Mouse (Mus musculus) limb, embryonic 10.5 days (tissue): Measurements from ENCODE around the gene Acly. TPM values are rescaled to one million over a fixed set of nuclear protein-coding genes. Genes with fewer than 3 reads are reported as not detected.

ENCODE experiments used
- DNase-seq: peaks from one replicate; pipeline ENCODE4 v3.0.0-alpha.2; 2017; ENCODE audit warnings: low spot score
- H3K27ac ChIP-seq: fragments of 300-500 bp; sonication (generic); 2 replicates; pipeline ENCODE4 v1.5.1; 2016; ENCODE audit warnings: mild to moderate bottlenecking
- H3K27me3 ChIP-seq: fragments of 300-500 bp; sonication (generic); 2 replicates; pipeline ENCODE4 v1.6.1; 2016; ENCODE audit warnings: low read depth, mild to moderate bottlenecking; ENCODE audit not compliant: poor library complexity, severe bottlenecking
- H3K36me3 ChIP-seq: fragments of 300-500 bp; sonication (generic); 2 replicates; pipeline ENCODE4 v1.6.1; 2016; ENCODE audit warnings: mild to moderate bottlenecking, moderate library complexity
- H3K4me1 ChIP-seq: fragments of 300-500 bp; sonication (generic); 2 replicates; pipeline ENCODE4 v1.6.1; 2016
- H3K4me3 ChIP-seq: fragments of 300-500 bp; sonication (generic); 2 replicates; pipeline ENCODE4 v1.5.1; 2016; ENCODE audit warnings: mild to moderate bottlenecking, moderate library complexity
- H3K9me3 ChIP-seq: fragments of 300-500 bp; sonication (generic); replicated peaks from 2 replicates; pipeline ENCODE4 v1.6.1; 2016; ENCODE audit warnings: mild to moderate bottlenecking
- WGBS: fragments of 180-500 bp; shearing (Covaris S2); methylation state at CpG from one replicate; pipeline ENCODE4 v1.1.7; 2016; 5-methylcytosine and 5-hydroxymethylcytosine counted together
- polyA plus RNA-seq: library from polyadenylated mRNA; unstranded; fragments of >200 nt; fragmentation: Nextera tagmentation; extraction: Ambion mirVana; gene quantifications from 2 replicates; pipeline ENCODE4 v1.2.1, GENCODE M21; 2016

Gene Acly
- 260 and 263 TPM in 2 replicates for polyA plus RNA-seq

DNA sequence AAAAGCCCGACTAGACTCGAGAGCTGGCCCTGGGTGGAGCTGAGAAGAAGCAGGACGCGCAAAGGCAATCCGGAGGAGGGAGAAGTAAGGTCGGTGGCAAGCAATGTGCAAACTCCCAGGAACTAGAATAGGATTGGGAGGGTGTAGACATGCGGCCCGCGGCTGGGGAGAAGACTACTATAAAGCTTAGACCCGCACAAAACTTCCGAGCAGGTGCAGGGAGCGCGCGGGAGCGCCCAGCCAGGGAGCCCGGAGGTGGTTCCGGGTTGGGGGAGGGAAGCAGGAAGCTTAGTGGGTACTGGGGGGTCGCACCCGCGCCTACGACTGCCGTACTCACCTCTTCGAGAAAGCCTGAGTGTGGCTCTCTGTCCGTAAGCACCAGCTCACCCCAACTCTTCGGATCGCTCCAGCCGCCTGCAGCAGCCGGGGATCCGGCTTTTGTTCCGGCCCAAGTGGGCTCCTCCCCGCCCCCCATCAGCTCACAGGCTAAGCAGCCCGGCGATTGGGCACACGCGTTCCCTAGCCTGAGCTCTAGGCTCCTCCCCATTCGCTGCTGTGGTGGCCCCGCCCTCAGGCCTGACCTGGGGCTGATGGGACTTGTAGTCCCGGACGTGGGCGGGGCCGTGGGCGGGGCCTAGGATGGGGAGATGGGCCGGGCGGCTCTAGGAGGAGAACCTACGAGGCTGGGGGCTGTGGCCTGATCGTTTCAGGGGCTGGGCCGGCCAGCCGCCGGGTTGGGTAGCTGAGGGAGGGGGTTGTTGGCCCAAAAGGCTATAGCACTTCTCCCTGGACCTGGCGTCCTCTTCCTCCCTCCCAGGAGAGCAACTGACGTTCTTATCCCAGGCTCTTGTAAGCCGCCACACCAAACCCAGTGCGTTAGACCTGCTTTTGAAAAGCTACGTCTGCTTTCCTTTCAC lies at the start of gene Acly:
Acly (minus strand) TSS at position 543 of the 917 bp plus-strand sequence.
- Histone ChIP-seq H3K27me3 (no peaks in the 10 kb centered on the region), H3K4me3 (peak within 1 kb of the TSS; percentile 82), H3K27ac (peak within 1 kb of the TSS; percentile 97), H3K36me3 (peaks cover 28% of the 10 kb centered on the region), H3K9me3 (no peaks in the 10 kb centered on the region), H3K4me1 (peaks cover 38% of the 10 kb centered on the region)
- peak; percentile 100 for DNase-seq
- WGBS = under 1% methylated on average over 54 of the region's 54 CpGs

GRCm38 (mm10) chr11:100576256-100576655 lies 48.5 kb upstream of the Acly start:
- Histone ChIP-seq H3K27me3 (peaks cover 24% of the 10 kb centered on the region), H3K4me1 (peaks cover 21% of the 10 kb centered on the region), H3K9me3 (no peaks in the 10 kb centered on the region), H3K27ac (no peak overlapping the region), H3K36me3 (peaks cover 46% of the 10 kb centered on the region), H3K4me3 (0 out of 2 replicates have a peak overlapping the region, but pooled peaks have one; percentile 79)
- no peak for DNase-seq
- WGBS = 71% methylated on average over 21 of the region's 21 CpGs

DNA sequence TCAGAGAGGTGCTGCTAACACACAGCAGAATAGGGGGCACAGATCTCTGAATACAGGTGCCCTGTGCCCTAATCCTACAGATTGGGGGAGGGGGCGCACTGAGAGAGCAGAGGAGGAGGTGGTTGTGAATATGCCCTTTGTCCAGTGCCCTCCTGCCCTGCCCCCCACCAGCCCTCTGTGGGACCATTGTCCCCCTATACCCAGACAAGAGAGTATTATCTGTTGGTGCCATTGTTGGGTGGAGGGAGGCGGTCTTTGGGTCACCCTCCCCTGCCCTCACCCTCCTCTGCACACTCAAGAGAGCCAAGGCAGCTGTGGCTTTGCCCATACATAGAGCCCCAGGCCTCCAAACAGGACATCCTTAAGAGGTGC lies 47.7 kb upstream of the Acly start:
- H3K27ac ChIP-seq = peak overlapping the region; percentile 87; the same call in 1 of the 2 replicates
- H3K36me3 ChIP-seq = peaks cover 38% of the 10 kb centered on the region
- H3K4me1 ChIP-seq = peaks cover 29% of the 10 kb centered on the region
- DNase-seq = no peak
- peak overlapping the region; percentile 79 for H3K4me3 ChIP-seq
- peaks cover 32% of the 10 kb centered on the region for H3K27me3 ChIP-seq
- WGBS = 60% methylated on average over 2 of the region's 2 CpGs
- H3K9me3 ChIP-seq = no peaks in the 10 kb centered on the region

DNA sequence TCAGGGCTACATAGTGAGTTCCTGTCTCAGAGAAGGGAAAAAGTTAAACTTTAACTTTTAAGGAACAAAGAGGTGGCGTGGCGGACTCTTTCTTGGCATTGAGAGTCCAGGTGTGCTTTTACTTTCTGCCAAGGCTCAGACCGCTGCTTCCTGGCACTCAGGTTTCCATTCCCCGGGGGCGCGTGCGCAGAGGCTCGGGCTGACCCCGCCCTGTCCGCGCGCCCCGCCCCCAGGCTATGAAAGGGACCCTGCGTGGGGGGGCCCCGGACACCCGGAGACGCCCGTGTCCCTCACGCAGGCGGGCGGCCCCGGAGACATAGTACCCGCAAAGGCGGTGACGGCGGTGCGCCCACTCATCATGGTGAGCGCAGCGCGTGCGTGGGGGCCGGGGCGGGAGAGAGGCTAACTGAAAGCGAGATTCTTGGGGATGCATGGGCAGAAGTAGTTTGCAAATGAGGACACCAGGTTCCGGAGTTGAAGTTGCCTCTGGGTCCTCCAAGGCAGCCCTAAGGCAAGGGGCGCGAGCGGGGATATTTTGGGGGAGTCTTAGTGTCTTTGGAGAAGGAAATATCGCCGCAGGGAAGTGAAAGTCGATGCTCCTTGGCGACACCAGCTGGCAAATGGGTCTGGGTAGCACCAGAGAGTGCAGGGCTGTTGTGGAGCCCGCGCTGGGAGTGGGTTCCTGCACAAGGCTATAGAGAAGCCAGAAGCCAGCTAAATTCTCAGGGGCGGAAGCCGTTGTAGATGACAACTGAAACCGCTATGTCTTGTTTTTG lies 47.1 kb upstream of the Acly start, which contains the start of gene Cnp:
Cnp (plus strand) TSS at position 197 of the 776 bp plus-strand sequence.
- Histone ChIP-seq H3K4me3 (peak within 1 kb of the TSS; percentile 79), H3K9me3 (no peaks in the 10 kb centered on the region), H3K4me1 (peaks cover 32% of the 10 kb centered on the region), H3K27ac (peak within 1 kb of the TSS; percentile 87), H3K27me3 (peaks cover 33% of the 10 kb centered on the region), H3K36me3 (peaks cover 33% of the 10 kb centered on the region)
- DNase-seq = peak; percentile 83
- WGBS = 3% methylated on average over 46 of the region's 47 CpGs

- peak overlapping the region; percentile 79 for H3K4me3 ChIP-seq
- WGBS = 94% methylated on average over 3 of the region's 3 CpGs
- H3K27me3 ChIP-seq = peaks cover 33% of the 10 kb centered on the region
- no peaks in the 10 kb centered on the region for H3K9me3 ChIP-seq
- H3K27ac ChIP-seq = peak overlapping the region; percentile 87
- no peak for DNase-seq
- peaks cover 32% of the 10 kb centered on the region for H3K4me1 ChIP-seq
- H3K36me3 ChIP-seq = peaks cover 26% of the 10 kb centered on the region
Measured at GRCm38 (mm10) chr11:100574188-100574587, 46.4 kb upstream of the Acly start.

DNA sequence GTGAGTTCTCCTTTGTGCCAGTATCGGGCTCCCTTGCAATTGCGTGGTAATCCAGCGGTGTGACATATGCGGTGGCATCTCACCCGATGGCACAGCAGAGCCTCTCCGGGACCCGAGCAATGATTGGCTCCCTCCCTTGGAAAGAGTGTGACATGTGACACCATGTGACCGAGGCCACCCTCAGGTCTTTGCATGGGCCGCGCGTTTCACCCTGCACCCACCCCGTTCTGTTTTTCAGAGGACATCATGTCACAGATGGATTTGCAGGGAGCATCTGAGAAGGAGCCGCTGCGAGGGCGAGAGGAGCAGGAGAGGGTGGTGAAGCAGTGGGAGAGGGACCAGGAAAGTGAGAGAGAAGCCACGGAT lies 43.4 kb upstream of the Acly start:
- DNase-seq = no peak
- Histone ChIP-seq H3K36me3 (no peaks in the 10 kb centered on the region), H3K4me1 (peaks cover 34% of the 10 kb centered on the region), H3K9me3 (no peaks in the 10 kb centered on the region), H3K27ac (no peak overlapping the region), H3K4me3 (peak overlapping the region; percentile 28), H3K27me3 (peaks cover 30% of the 10 kb centered on the region)
- 9% methylated on average over 16 of the region's 16 CpGs for WGBS

DNA sequence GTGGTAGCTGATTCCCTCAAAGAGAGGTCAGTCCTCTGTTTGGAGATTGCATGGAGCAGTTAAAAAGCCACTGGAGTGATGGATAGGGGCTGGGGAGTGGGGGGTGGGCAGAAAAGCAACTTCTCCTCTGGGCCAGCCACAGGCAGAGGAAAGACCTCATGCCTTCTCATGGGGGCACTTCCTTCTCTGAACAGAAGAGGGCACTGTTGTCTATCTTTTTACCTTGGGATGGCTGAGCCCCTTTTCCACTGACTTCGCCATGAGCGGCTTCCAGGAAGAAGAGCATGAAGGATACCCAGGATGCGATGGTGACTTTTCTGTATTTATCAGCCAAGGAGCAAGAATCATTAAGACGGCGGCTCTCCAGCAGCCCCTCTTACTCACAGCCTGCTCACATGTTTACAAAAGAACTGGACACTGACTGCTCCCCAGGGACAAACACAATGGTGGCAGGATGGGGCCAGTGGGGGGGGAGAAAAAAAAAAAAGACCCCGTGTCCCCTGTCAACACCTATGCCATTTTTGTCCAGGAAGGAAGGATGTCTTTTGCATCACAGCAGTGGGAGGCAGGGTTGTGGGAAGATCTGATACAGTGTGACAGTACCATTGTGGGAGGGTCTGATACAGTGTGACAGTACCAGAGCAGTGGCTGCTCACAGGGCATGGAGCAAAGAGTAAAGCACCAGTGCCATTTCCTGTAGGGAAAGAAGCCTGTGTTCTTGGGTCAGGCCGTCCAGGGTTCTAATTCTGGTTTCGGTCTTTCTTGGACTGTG lies 42.8 kb upstream of the Acly start:
- peak; percentile 77 for DNase-seq
- H3K4me1 ChIP-seq = peaks cover 29% of the 10 kb centered on the region
- no peak overlapping the region for H3K27ac ChIP-seq
- H3K36me3 ChIP-seq = no peaks in the 10 kb centered on the region
- no peaks in the 10 kb centered on the region for H3K9me3 ChIP-seq
- H3K27me3 ChIP-seq = peaks cover 25% of the 10 kb centered on the region
- WGBS = 14% methylated on average over 8 of the region's 8 CpGs
- H3K4me3 ChIP-seq = peak overlapping the region; percentile 28

DNA sequence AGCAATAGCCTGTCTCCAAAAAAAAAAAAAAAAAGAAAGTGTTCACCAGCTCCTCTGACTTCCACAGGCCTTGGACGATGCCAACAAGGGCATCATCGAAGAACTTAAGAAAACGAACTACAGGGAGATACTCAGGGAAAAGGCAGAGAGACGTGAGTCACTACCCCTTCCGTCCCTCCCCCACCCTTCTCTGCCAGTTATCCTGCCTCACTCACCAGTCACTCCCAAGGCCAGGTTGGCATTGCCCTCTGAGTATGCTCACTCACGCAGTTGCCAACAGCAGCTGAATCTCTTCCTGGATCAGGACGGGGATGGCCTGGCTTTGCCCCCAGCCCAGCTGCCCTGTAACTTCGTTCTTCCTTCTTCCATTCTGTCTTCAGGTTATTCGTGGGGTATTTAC lies 42.0 kb upstream of the Acly start:
- Histone ChIP-seq H3K9me3 (no peaks in the 10 kb centered on the region), H3K27me3 (peaks cover 22% of the 10 kb centered on the region), H3K4me1 (peaks cover 20% of the 10 kb centered on the region), H3K4me3 (no peak overlapping the region), H3K27ac (no peak overlapping the region), H3K36me3 (no peaks in the 10 kb centered on the region)
- WGBS = 57% methylated on average over 9 of the region's 9 CpGs
- no peak for DNase-seq

- H3K4me1 ChIP-seq = peaks cover 19% of the 10 kb centered on the region
- H3K36me3 ChIP-seq = no peaks in the 10 kb centered on the region
- H3K27ac ChIP-seq = no peak overlapping the region
- no peaks in the 10 kb centered on the region for H3K9me3 ChIP-seq
- WGBS = 90% methylated on average over 8 of the region's 8 CpGs
- H3K4me3 ChIP-seq = no peak overlapping the region
- peaks cover 22% of the 10 kb centered on the region for H3K27me3 ChIP-seq
- no peak for DNase-seq
Measured at GRCm38 (mm10) chr11:100568692-100569091, 40.9 kb upstream of the Acly start.

DNA sequence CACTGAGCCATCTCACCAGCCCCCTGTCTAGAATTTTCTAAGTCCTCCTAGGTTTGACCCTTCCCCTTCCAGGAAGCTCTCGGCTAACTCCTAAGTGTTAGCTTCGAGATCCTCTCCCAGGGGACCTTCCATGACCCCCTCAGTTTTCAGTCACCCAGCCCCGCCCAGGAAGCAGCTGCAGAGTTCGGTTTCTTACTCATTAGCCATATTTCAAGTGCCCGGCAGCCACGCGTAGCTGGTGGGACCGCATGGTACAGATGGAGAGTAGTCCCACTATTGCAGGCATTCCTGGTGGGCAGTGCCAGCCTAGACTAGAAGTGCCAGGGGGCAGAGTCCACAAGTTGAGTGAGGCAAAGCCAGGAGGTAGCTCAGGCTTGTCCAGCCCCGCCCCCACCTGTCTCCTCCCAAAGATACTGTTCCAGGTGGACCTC lies 40.0 kb upstream of the Acly start:
- H3K36me3 ChIP-seq = no peaks in the 10 kb centered on the region
- DNase-seq = no peak
- no peak overlapping the region for H3K4me3 ChIP-seq
- WGBS = 78% methylated on average over 9 of the region's 9 CpGs
- H3K27ac ChIP-seq = no peak overlapping the region
- H3K9me3 ChIP-seq = no peaks in the 10 kb centered on the region
- H3K4me1 ChIP-seq = peaks cover 19% of the 10 kb centered on the region
- peaks cover 22% of the 10 kb centered on the region for H3K27me3 ChIP-seq

DNA sequence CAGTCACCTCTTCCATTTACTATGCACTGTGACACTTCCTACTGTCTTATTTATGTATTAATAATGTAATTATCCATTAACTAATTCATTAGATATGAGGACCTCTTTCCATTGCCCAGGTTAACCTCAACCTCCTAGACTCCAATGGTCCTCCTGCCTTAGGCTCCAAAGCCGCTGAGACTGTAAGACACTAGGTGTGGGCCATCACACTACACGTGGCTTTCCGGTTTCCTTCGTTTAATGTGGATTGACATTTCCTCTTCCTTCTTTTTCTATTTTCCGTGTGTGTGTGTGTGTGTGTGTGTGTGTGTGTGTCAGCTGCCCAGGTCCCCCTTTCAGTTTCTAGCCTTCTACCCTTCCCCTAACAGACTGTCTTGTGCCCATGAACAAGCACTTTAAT lies 39.4 kb upstream of the Acly start:
- Histone ChIP-seq H3K4me3 (no peak overlapping the region), H3K36me3 (no peaks in the 10 kb centered on the region), H3K9me3 (no peaks in the 10 kb centered on the region), H3K4me1 (peaks cover 19% of the 10 kb centered on the region), H3K27me3 (peaks cover 18% of the 10 kb centered on the region), H3K27ac (no peak overlapping the region)
- no peak for DNase-seq
- WGBS = 80% methylated on average over 5 of the region's 5 CpGs

GRCm38 (mm10) chr11:100564703-100565102 lies 36.9 kb upstream of the Acly start:
- Histone ChIP-seq H3K36me3 (no peaks in the 10 kb centered on the region), H3K27ac (no peak overlapping the region), H3K4me1 (peaks cover 6% of the 10 kb centered on the region; the same call in 1 of the 2 replicates), H3K27me3 (no peaks in the 10 kb centered on the region), H3K4me3 (no peak overlapping the region), H3K9me3 (no peaks in the 10 kb centered on the region)
- 89% methylated on average over 6 of the region's 6 CpGs for WGBS
- no peak for DNase-seq
